Mouse (Mus musculus) spleen, postnatal 14 days (tissue): Measurements from ENCODE around the gene Tbc1d5.

Experiments used
- DNase-seq, 2 experiments: peaks; one replicate each; pipeline ENCODE4 v3.0.0; 2021 to 2022; ENCODE audit warnings: low spot score in 2 of 2

Gene Tbc1d5

DNA sequence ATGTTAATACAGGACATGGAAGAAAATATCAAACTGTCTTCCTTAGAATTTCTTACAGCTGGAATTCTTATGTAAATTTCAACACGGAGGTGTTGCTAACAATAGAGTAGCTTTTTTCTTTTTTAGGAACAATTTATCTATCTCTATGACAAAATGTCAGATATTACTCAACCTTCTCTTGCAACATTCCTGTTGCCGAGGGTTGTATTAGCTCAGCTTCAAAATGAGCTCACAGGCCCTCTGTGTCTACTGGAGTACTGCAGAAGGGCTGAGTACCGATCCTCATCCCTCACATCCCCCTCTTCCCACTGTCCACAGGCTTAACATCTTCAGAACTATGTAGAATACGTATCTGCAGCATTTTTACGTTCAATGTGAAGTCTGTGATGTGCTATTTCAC, 302.7 kb downstream of the Tbc1d5 start:
- DNase-seq = no peak

DNA sequence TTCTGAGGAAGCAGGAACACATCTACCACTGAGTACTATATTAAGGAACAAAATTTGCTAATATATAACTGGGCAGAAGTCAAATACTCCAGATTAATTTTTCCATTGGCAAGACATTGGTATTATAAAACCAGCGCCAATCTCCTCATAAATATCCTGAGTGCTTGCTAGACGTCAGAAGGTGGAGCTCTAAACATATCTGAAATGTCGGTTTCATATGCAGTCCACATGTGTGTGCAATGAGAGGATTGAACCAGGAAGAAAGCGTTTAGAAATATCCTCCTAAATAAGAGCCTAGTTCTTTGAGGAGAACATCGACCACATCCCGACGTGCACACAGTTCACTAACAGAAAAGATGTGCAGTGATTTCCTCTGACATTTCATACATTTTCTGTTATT, 305.1 kb downstream of the Tbc1d5 start:
- no peak for DNase-seq

DNA sequence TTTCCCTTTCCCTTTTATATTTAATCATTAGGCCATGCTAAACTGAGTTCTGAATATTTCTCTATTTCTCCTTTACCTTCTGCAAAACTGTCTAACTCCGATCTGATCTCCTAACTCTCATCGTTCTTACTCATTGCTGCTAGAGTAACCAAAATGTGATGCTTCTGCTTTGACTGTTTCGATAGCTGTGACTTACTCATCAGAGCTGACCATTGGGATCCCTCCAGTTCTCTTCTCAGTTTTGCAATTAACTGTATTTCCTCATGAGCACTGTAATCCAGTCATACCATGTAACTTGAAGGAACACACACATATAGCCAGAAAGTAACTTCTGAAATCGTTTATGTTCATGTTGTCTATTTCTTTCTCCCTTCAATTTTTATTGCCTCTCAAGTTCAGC, 306.6 kb downstream of the Tbc1d5 start:
- DNase-seq = no peak

DNA sequence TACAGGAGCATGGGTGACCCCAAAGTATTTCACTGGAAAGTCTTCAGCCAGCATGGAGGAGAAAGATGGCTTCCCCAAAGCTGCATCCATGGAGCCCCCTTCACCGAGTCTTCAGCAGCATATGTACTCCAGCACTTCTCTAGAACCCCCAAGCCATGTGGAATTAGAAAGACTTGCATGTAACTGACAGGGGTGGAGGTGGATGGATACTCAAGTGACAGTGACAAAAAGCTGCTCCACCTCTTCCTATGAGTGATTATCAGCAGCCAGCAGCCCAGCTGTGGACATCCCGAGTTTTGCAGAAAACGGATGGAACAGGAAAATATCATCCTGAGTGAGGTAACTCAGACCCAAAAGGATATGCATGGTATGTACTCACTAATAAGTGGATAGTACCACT, 311.9 kb downstream of the Tbc1d5 start:
- DNase-seq = no peak

DNA sequence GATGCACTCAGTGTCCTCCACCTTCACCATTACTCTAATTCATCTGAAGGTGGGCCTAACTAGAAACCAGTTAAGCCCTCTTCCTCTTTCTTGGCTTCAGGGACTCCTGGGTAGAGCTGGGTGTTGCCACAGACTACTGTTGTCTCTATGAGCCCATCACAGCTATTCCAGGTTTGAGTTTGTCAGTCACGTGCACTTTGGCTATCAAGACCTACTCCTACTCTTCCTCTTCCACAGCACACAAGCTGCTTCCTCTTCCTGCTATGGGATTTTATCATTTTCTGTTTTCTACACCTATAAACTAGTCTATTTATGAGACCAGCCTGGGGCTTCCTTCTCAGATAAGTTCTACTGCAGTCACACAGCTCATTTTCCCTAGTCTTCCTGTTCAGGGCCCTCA, 314.4 kb downstream of the Tbc1d5 start:
- no peak for DNase-seq

DNA sequence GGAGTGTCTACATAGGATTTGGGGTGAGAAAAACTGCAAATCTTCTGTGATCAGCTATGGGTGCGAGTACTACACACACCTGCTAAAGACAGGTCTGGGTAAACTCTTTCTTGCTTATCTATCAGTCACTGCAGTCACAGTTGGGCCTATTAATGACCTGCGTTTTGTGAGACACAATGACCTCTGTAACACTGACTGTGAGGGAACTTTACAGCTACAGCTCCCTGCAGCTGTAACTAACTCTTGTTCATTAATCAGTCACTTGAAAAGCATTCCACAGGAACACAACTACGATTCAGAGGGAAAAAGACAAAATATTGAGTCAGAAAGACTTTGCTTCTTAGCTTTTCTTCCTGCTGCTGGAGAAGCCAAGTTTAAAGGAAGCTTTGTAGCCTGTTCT, 325.9 kb downstream of the Tbc1d5 start:
- no peak for DNase-seq

DNA sequence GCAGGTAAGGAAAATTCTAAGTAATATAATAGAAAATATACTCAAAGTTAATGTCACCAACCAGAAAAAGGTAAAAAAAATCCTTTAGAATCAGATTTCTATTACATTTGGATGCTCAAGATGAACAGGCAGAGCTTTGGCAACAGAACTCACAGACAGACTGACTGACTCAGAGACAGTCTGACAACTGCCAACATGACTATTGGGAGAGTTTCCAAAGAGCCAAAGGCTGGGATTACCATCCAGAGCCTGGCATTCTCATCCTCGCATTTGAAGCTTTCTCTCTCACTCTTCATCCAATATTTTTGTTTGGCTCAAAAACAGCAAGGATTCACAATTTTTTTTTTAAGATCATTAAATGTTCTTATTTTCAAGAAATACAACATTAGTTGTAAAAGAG, 327.8 kb downstream of the Tbc1d5 start:
- DNase-seq = no peak

DNA sequence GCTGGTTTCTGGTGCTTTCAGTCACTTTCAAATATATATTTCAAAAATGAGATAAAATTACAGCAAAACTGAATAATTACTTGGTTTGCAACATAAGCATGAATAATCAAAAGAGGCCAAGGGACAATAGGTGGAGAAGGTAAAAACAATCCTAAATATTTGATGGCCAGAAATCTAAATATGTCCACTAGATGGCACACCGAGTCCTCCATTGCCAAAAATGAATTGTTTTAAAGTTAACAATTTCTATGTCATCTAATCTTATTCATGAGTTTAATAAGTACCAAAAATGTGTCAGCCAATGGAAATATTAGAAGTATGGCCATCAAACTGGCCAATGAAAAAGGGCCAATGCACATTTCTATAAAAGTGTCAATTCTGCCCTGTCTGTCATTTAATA, 365.1 kb downstream of the Tbc1d5 start:
- DNase-seq = no peak

DNA sequence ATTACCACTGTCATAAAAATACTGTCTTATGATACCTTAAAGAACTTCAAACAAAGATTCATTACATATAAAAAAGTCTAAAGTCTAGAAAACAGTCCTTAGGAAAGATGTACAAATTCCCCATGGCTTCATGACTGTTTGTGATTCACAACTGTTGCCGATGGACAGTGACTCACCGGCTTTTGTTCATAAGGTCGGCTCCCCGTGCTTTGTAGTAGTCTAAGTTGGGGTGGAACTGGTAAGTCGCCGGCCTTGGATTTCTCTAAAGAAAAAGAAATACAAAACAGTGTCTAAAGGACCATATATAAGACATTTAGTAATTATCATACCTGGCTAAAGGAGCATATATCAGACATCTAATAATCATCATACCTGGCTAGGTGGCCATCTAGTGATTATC, 365.6 kb downstream of the Tbc1d5 start:
- no peak for DNase-seq

DNA sequence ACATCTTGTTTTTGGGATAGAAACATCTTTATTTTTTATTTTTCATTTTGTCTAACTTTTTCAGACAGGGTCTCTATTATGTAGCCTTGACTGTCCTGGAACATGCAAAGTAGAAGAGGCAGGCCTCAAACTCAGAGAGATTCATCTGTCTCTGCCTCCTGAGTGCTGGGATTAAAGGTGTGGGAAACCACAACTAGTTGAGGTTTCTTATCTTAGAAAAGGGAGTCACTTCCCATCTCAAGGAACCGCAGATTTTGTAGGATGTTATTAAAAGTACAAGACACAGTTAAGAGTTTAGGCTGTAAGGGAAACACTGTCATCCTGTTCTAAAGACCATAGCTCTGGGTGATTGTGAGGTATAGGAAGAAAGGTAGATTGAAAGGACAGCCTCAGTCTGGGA, 373.5 kb downstream of the Tbc1d5 start:
- no peak for DNase-seq

DNA sequence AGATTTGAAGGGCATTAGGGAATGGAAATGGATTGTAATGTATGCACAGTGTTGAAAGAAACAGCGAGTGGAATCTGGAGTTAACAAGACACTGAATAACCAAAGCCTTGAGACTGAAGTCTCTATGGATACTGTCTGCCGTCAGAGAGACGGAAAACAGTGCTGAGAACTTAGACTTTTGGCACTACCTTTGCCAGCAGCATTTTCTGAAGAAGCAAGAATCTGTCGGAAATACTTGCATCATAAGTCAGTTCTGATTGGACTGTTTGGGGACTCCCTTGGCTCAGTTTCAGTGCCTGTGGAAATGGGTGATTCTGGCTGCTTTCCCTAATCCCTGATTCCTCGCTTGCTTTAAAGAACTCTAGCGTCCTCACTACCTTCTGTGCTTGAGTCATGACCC, 375.9 kb downstream of the Tbc1d5 start:
- no peak for DNase-seq

DNA sequence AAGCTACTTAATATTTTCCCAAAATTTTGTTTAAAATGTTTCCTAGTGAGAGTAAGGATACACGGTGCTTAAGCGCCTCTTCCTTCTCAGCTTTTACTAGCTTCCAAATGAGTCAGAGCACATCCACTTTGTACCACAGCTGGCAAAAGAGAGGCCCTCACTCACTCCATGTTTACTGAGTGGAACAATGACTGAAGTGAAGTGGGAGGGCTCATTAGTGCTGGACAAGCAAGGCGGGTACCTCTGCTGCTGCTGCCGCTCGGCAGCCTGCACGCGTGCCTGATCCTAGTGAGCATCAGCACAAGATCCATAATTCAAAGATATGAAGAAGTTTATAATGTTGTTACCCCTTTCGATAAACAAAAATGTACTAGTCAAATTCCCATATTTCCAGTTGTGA, 376.8 kb downstream of the Tbc1d5 start:
- no peak for DNase-seq

DNA sequence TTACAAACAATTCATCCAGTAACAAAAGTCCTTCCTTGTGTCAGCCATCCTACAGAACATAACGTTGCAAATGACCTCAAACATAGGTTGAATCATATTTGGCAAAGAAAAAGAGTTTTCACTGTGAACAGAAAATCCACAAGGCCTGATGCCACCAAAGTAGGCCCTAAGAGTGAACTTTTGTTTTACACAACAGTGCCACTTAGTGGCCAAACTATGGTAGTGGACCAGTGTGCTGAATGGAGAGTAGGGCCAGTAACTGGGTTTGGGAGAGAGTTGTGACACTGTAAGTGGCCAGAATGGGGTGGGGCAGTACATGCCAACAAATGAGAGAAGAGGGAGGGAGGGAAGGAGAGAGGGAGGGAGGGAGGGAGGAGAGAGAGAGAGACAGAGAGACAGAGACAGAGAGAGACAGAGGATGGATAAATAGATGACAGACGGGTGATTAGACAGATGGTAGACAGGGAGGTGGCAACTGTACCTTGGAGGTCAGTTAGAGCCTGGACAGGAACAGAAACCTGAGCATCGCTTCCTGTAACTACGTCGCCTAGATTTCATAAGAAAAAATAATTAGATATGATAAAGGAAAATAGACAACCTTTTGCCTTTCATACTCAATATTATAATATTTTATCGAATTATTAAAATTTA, 383.6 kb downstream of the Tbc1d5 start:
- peak in 1 of 2 experiments; percentile 44 for DNase-seq

DNA sequence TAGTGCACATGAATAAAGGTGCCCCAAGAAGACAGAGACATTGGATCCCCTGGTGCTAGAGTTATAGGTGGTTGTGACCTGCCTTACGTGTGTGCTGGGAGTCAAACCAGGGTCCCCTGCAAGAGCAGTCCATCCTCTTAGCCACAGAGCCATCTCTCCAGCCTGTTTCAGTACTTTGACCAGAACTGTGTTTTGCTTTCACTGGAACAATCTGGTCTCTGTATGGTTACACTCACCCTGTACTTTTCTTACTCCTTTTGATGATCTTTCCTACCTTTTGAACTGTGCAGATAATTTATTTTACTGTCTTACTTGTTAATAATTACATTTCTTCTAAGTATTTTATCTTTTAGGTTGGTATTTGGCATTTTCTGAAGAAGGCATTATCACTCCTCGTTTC, 387.5 kb downstream of the Tbc1d5 start:
- no peak for DNase-seq

DNA sequence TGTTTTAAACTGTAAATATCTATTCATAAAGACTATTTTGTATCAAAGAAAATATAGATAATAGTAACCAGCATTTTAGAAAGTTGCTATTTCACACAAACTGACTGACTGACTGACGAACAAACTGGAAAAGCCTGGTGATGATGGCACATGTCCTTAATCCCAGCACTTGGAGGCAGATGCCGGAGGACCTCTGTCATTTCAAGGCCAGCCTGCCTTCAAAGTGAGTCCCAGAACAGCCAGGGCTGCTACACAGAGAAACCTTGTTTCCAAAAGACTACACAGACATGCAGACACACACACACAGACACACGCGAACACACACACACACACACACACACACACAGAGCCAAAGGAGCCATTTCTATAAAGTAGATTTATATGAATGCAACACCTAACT, 390.3 kb downstream of the Tbc1d5 start:
- no peak for DNase-seq

DNA sequence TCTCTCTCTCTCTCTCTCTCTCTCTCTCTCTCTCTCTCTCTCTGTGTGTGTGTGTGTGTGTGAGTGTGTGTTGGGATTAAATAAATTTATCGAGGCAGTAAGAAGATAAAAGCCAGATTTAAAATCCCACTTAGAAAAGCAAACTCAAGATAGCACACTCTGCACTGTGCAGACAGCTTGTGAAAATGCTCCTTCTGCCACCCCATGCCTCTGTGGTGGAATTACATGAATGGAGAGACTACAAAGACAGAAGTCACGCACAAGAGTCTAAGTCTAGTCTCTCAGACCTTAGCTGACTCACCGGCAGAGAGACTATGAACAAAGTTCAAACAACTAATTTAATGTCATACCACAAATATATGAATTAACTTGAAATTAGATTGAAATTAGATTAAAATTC, 403.9 kb downstream of the Tbc1d5 start:
- DNase-seq = no peak

DNA sequence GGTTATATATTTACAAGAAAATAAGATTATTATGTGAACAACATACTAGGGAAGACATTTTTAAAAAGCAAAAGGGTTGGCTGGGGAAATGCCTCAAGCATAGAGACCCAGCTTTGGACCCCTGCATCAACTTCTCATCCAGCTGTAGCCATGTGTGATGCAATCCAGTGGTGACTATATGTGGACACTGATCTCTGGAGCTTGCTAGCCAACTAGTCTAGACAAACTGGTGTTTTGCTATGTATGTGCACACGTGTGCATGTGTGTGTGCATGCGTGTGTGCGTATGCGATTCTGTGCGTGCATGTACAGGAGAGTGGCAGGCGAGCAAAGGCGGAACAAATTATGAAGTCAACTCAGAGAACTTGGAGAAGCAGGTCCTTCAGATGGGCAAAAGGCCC, 414.8 kb downstream of the Tbc1d5 start:
- DNase-seq = no peak

DNA sequence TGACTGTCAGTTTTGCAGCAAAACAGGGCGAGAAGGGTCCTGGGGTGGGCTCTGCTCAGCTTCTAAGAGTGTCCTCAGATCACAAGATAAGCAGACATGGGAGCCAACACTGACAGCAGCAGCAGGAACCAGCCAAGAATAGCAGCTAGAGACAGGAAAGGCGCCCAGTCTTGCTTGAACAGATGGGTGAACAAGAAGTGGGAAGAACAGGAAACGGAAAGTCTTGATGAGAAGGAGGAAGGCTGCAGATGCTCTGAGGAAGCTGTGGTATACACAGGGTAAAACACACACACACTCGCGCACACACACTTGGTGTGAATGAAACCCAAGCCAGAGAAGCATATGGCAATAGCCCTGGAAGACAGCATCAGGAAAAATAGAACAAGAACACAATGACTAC, 415.7 kb downstream of the Tbc1d5 start:
- no peak for DNase-seq

DNA sequence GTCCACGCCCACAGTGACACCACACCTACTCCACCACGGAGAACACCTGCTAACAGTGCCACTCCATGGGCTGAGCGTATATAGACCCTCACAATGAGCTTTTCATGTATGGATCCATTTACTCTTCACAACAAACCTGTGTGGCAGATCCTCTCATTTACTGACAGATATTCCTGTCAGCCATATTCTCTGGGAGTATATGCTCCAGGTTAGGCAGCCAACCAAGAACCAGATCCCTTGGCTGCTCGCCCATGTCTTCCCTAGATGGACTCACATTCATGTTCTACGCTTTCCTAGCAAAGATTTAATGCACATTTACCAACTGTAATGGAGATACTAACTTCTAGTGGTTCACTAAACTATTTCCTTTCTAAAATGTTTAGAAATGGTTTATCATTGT, 416.9 kb downstream of the Tbc1d5 start:
- DNase-seq = no peak

DNA sequence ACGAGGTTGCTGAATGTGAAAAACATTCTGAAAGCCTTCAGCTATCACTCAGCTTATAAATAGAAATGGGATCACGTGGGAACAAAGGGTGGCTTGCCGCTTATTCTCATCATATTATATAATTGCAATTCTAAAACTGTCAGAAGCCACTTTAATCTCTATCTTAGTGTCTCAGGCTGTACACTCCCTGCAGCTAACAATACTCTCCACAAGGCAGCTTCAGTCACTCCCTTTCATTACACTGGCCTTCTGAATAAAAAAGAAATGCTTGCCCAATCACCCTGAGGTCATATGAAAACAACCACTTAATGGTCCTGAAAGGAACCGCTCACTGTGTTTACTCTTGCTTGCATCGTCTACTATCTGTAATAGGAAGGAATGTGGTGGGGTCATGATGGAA, 418.1 kb downstream of the Tbc1d5 start:
- no peak for DNase-seq

DNA sequence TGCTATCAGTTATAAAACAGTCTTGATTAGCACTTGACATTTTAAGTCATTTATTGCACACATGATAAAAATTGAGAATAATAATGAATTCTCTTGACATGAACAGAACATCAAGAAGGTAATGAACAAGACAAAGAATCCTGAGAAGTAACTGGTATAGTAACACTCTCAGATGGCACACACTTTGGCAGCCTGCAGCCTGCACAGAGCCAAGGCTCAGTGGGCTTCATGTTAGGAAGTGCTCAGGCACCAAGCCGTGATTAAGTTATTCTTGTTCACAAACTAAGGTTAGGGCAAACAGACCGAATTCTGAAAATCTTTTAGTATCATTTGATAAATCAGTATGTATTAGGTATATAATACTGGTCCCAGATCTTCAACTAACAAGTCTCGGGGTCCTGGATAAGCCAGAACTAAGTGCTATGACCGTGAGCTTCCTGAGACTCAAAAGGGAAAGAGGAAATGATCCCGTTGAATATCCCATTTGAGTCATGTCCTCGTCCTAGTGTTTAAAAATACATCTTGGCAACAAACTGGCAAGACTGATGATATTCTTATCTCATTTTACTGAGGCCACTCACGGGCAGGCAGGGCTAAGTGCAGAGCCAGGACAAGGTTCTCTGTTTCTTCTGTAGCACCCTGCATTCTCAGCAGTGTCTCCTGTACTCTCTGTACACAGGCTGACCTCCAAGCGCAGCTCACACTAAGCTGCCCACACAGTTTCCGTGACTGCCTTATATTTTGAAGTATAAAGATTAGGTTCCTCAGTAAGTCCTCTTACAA, 425.6 kb downstream of the Tbc1d5 start:
- DNase-seq = no peak

DNA sequence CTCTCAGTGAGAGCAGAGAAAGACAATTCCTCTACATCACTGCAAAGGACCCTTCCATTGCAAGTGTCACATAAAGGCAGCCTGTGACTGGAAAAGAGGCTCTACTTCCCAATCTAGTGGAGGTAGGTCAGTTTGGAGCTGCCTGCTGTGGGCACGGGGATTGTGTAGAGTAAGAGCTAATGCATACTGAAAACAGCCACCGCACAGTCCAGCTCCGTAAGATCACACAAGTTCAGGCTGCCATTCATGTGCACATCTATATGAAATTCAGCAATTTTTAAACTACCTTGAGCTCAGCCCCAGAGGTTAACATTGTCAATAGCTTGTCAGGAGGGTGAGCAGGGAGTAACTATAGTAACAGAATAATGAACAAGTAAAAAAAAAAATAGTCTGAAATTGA, 426.4 kb downstream of the Tbc1d5 start:
- no peak for DNase-seq

DNA sequence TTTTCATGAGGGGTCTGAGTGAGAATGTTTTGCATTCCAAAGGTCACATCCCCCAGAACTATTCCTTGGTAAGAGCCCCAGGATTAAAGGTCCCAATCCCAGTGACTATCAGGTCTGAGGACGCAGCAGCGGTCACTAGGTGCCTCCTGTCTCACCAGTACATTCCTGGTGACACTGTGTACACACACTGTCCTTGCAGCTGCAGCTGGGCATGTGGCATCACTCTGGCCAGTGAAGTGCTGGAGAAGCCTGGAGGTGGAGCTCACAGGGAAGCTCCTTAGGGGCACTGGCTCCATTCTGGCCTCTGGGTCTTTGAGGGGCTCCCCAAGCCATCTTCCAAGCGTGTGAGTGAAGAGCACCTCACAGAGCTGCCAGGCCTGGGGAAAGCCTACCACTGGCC, 427.2 kb downstream of the Tbc1d5 start:
- DNase-seq = no peak

DNA sequence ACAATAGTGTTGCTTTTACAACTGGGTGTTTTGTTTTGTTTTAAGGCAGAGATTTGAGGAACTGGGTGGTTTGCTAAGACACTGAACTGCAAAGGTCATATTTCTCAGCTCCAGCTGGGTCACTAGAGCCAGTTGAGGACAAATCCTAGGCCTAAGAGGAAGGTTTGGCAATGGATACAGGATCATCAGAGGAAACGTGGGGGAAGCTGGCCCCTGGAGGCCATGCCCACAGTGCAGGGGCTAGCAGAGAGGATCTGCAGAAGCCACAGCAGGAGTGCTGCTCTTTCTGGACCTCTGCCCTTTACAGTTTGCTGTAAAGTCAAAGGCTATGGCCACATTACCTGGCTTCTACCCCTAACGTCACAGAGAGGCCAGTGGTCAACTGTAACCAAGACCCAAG, 428.3 kb downstream of the Tbc1d5 start:
- no peak for DNase-seq
